Mouse (Mus musculus) urinary bladder, postnatal 4 days (tissue): Measurements from ENCODE around the gene Olfr734.

Source experiments
- DNase-seq, 2 experiments: peaks; one replicate each; pipeline ENCODE4 v3.0.0; 2021 to 2022; ENCODE audit warnings: low spot score in 2 of 2

Olfr734 gene

DNA sequence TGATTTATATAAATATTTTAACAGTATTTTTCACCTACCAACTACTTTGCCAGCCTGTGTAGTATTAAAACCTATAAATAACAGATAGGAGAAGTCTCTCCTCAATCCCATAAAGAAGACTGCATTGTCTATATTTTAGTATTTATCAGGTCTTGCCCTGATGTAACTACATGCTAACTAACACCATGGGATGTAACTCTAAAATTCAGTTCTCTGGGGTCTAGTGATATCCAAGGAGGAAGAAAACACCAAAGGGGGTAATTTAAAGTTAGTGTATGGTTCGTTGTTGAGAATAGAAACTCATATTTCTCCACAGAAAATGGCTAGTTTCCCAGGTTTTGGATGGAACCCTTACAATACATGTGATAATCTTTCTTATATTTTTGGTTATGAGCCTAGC is at the start of gene Olfr734:
TSS of gene Olfr734 (minus strand) at position 101 of the 400 bp plus-strand sequence.
- DNase-seq = no peak

DNA sequence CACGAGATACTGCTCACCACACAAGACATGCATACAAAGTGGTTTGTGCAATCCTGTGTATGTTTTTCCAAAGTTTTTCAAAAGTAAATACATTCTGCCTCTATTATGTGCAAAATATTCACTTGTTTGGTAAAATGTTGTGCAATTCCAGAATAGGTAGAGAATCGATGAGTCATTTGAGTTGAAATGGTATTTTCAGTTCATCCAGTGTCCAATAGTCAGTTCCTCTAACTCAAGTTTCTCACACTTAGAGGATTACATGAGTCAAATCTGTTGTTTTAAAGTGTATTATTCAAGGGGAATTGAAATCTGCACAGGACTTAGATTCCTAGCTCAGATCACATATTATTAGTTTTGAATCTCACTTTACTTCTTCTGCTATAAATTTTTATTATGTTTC is 37.0 kb upstream of the Olfr734 start:
- no peak for DNase-seq

DNA sequence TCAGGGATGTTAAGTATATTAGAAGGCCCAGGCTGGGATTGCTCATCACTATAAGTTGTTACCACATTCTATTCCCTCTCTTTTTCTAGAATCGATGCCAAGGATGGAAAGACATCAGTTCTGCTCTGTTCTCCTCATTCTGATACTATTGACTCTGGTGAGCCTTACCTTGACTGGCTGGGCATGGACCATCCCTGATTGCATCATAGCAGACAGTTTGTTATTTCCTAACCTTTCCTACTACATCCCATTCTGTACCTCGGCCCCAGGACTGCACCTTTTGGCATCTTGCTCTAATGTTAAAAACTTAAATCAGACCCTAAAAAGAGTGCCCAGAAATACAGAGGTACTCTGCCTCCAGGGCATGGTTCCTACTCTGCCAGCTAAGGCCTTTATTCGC is 33.9 kb upstream of the Olfr734 start:
- DNase-seq = no peak

DNA sequence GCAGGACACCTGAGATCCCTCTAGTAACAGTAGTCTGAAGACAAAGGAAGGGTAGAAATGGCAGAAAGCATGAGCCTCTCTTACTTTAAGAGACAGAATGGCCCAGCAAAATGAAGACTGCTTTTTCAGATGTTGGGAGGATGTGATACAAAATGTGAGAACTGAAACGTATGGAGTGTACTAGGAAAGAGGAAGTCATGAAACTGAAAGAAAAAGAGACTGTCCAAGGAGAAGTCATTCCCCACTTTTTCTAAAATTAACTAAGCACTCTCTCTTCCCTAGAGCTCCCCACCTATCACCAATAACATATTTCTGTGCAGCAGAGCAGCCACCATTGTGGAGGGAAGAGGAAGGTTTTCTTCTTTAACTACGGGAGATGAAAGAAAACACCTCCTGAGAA is 31.0 kb upstream of the Olfr734 start, which contains the start of gene Tlr11:
TSS of gene Tlr11 (plus strand) at position 322 of the 400 bp plus-strand sequence.
- no peak for DNase-seq

DNA sequence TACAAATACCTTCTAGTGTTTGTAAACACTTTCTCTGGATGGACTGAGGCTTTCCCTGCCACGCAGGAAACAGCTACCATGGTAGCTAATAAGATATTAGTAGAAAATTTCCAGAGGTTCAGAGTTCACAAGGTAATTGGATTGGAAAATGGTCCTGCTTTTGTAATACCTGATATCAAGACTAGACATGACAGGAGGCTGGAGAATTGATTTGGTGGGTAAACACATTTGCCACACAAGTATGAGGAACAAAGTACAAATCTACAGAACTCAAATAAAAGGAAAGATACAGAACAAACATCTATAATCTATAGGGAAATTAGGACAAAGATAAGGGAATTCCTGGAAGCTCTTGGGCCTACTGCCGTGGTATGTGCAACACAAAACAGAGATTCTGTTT is 30.2 kb upstream of the Olfr734 start:
- DNase-seq = no peak

DNA sequence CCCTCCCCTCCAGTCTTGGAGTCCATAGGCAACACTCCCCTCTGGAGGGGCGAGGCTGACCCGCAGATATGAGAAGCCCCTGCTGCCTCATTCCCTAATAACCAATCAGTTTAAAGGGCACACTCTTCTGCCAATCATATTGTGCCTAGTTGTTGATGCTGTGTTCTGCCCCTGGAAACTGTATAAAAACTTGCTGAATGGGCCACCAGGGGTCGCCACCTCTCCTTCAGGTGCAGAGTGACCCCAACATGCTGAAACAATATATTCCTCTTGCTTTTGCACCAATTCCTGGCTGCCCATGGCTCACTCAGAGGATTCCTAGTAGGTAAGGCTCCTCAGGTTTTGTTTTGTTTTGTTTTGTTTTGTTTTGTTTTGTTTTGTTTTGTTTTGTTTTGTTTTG is 25.9 kb upstream of the Olfr734 start:
- DNase-seq = no peak

DNA sequence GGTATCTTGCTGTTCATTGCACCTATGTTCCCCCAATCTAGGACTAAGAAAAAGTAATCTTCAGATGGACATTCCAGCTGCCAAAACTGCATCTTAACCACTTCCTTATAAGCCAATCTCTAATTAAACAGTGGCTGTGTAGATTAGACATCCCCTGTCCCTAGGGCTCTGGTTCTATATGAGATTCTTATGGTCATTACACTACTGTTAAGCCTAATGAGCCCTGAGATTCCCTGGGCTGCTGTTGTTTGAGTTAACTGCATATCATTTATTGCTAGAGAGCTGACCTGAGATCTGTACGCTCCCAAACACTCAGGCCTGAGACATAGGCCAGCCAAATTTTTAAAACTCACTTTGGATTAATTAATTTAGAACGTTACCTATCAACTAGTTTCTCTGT is 22.2 kb upstream of the Olfr734 start, which contains the start of gene Olfr735:
TSS of gene Olfr735 (minus strand) at position 77 of the 400 bp plus-strand sequence.
- DNase-seq = no peak

- no peak for DNase-seq
Measured at GRCm38 (mm10) chr14:50301422-50301821, 25.1 kb downstream of the Olfr734 start, which contains the start of gene Olfr733. Gene Olfr733, minus strand, starts transcription at chr14:50301522.

DNA sequence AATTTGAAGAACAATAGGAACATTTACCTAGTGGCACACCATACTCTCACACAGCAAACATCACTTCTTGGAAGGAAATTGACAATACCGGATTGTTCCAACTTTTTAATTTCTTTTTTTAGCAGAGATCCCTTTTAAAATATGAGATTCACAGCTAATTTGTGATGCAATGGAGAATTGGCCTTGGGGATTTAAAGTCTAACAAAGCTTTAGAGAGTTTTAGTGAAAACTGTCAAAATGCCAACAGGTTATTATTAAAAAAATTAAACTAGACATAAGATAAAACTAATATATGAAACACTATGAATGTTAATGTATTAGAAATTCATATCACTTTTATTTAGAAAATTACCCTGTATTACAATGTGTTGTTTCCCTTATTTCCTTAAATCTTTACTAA is 42.5 kb downstream of the Olfr734 start, which contains the start of gene Olfr732:
TSS of gene Olfr732 (minus strand) at position 101 of the 400 bp plus-strand sequence.
- no peak for DNase-seq
